Mouse (Mus musculus): Measurements from ENCODE around the gene Trim28. TPM values are rescaled to one million over a fixed set of nuclear protein-coding genes. Genes with fewer than 3 reads are reported as not detected.

Trim28 gene
- polyA plus RNA-seq, 1 experiment from 2014 or later = 184 TPM

GRCm38 (mm10) chr7:12992222-12992621 is 6.7 kb upstream of the Trim28 start:
- H3K27ac ChIP-seq (ENCODE audit: low read length) = no peak overlapping the region
- H3K36me3 ChIP-seq (ENCODE audit: control insufficient read depth, insufficient read depth, low read length) = no peaks in the 10 kb centered on the region
- no peak for ATAC-seq
- H3K9ac ChIP-seq (ENCODE audit: low read depth, low read length) = no peak overlapping the region
- H3K4me2 ChIP-seq (ENCODE audit: low read length) = no peak overlapping the region
- no peaks in the 10 kb centered on the region for H3K4me1 ChIP-seq (ENCODE audit: control insufficient read depth, insufficient read depth, low read length)
- H3K27me3 ChIP-seq (ENCODE audit: control insufficient read depth, insufficient read depth, low read depth, low read length) = no peaks in the 10 kb centered on the region
- no peaks in the 10 kb centered on the region for H3K9me3 ChIP-seq (replicated peaks; ENCODE audit: control insufficient read depth, low read length, poor library complexity, severe bottlenecking)
- H3K4me3 ChIP-seq (ENCODE audit: low read depth, low read length) = no peak overlapping the region
- 6% methylated on average over 3 of the region's 3 CpGs for WGBS

- no peaks in the 10 kb centered on the region for H3K36me3 ChIP-seq (ENCODE audit: control insufficient read depth, insufficient read depth, low read length)
- H3K27me3 ChIP-seq (ENCODE audit: control insufficient read depth, insufficient read depth, low read depth, low read length) = no peaks in the 10 kb centered on the region
- no peak for ATAC-seq
- no peaks in the 10 kb centered on the region for H3K9me3 ChIP-seq (replicated peaks; ENCODE audit: control insufficient read depth, low read length, poor library complexity, severe bottlenecking)
- H3K4me3 ChIP-seq (ENCODE audit: low read depth, low read length) = no peak overlapping the region
- no peaks in the 10 kb centered on the region for H3K4me1 ChIP-seq (ENCODE audit: control insufficient read depth, insufficient read depth, low read length)
- WGBS = 91% methylated on average over 10 of the region's 10 CpGs
- H3K9ac ChIP-seq (ENCODE audit: low read depth, low read length) = no peak overlapping the region
- no peak overlapping the region for H3K4me2 ChIP-seq (ENCODE audit: low read length)
- no peak overlapping the region for H3K27ac ChIP-seq (ENCODE audit: low read length)
These were observed 5.8 kb upstream of the Trim28 start for GRCm38 (mm10) chr7:12993148-12993547.

- Histone ChIP-seq H3K4me1 (ENCODE audit: control insufficient read depth, insufficient read depth, low read length) (no peaks in the 10 kb centered on the region), H3K27ac (ENCODE audit: low read length) (no peak overlapping the region), H3K9ac (ENCODE audit: low read depth, low read length) (no peak overlapping the region), H3K27me3 (ENCODE audit: control insufficient read depth, insufficient read depth, low read depth, low read length) (no peaks in the 10 kb centered on the region), H3K4me3 (ENCODE audit: low read depth, low read length) (no peak overlapping the region), H3K4me2 (ENCODE audit: low read length) (no peak overlapping the region), H3K9me3 (replicated peaks; ENCODE audit: control insufficient read depth, low read length, poor library complexity, severe bottlenecking) (no peaks in the 10 kb centered on the region), H3K36me3 (ENCODE audit: control insufficient read depth, insufficient read depth, low read length) (no peaks in the 10 kb centered on the region)
- no peak for ATAC-seq
These were observed 3.1 kb upstream of the Trim28 start for GRCm38 (mm10) chr7:12995862-12996261.

GRCm38 (mm10) chr7:12997230-12997629 is 1.7 kb upstream of the Trim28 start:
- no peaks in the 10 kb centered on the region for H3K4me1 ChIP-seq (ENCODE audit: control insufficient read depth, insufficient read depth, low read length)
- no peaks in the 10 kb centered on the region for H3K9me3 ChIP-seq (replicated peaks; ENCODE audit: control insufficient read depth, low read length, poor library complexity, severe bottlenecking)
- H3K4me3 ChIP-seq (ENCODE audit: low read depth, low read length) = no peak overlapping the region
- no peaks in the 10 kb centered on the region for H3K27me3 ChIP-seq (ENCODE audit: control insufficient read depth, insufficient read depth, low read depth, low read length)
- H3K9ac ChIP-seq (ENCODE audit: low read depth, low read length) = no peak overlapping the region
- no peak for ATAC-seq
- no peaks in the 10 kb centered on the region for H3K36me3 ChIP-seq (ENCODE audit: control insufficient read depth, insufficient read depth, low read length)
- no peak overlapping the region for H3K27ac ChIP-seq (ENCODE audit: low read length)
- 70% methylated on average over 5 of the region's 5 CpGs for WGBS
- H3K4me2 ChIP-seq (ENCODE audit: low read length) = no peak overlapping the region

GRCm38 (mm10) chr7:12998053-12998452 is 861 bp upstream of the Trim28 start, which contains the start of gene Slc27a5:
Slc27a5 (minus strand) TSS chr7:12998192.
- Histone ChIP-seq H3K9ac (ENCODE audit: low read depth, low read length) (no peak within 1 kb of the TSS), H3K4me2 (ENCODE audit: low read length) (no peak within 1 kb of the TSS), H3K4me3 (ENCODE audit: low read depth, low read length) (no peak within 1 kb of the TSS), H3K27me3 (ENCODE audit: control insufficient read depth, insufficient read depth, low read depth, low read length) (no peaks in the 10 kb centered on the region), H3K4me1 (ENCODE audit: control insufficient read depth, insufficient read depth, low read length) (no peaks in the 10 kb centered on the region), H3K36me3 (ENCODE audit: control insufficient read depth, insufficient read depth, low read length) (0 out of 2 replicates have a peak, but pooled peaks cover 4% of the 10 kb centered on the region), H3K9me3 (replicated peaks; ENCODE audit: control insufficient read depth, low read length, poor library complexity, severe bottlenecking) (no peaks in the 10 kb centered on the region), H3K27ac (ENCODE audit: low read length) (no peak within 1 kb of the TSS)
- ATAC-seq = no peak
- WGBS = 86% methylated on average over 5 of the region's 5 CpGs

- Histone ChIP-seq H3K9me3 (replicated peaks; ENCODE audit: control insufficient read depth, low read length, poor library complexity, severe bottlenecking) (no peaks in the 10 kb centered on the region), H3K27ac (ENCODE audit: low read length) (no peak overlapping the region), H3K27me3 (ENCODE audit: control insufficient read depth, insufficient read depth, low read depth, low read length) (no peaks in the 10 kb centered on the region), H3K4me3 (ENCODE audit: low read depth, low read length) (no peak overlapping the region), H3K4me1 (ENCODE audit: control insufficient read depth, insufficient read depth, low read length) (no peaks in the 10 kb centered on the region), H3K4me2 (ENCODE audit: low read length) (no peak overlapping the region), H3K36me3 (ENCODE audit: control insufficient read depth, insufficient read depth, low read length) (peaks cover 19% of the 10 kb centered on the region), H3K9ac (ENCODE audit: low read depth, low read length) (no peak overlapping the region)
- no peak for ATAC-seq
- WGBS = 76% methylated on average over 1 of the region's 1 CpGs
These were observed 2.7 kb downstream of the Trim28 start for GRCm38 (mm10) chr7:13001584-13001983.

- ATAC-seq = no peak
- WGBS = 75% methylated on average over 5 of the region's 5 CpGs
- no peak overlapping the region for H3K4me2 ChIP-seq (ENCODE audit: low read length)
These were observed 4.5 kb downstream of the Trim28 start for GRCm38 (mm10) chr7:13003380-13003779.

GRCm38 (mm10) chr7:13006011-13006410 is 7.1 kb downstream of the Trim28 start:
- H3K27me3 ChIP-seq (ENCODE audit: control insufficient read depth, insufficient read depth, low read depth, low read length) = no peaks in the 10 kb centered on the region
- peaks cover 20% of the 10 kb centered on the region for H3K4me1 ChIP-seq (ENCODE audit: control insufficient read depth, insufficient read depth, low read length)
- H3K9ac ChIP-seq (ENCODE audit: low read depth, low read length) = 0 out of 2 replicates have a peak overlapping the region, but pooled peaks have one; percentile 4
- peaks cover 29% of the 10 kb centered on the region for H3K36me3 ChIP-seq (ENCODE audit: control insufficient read depth, insufficient read depth, low read length)
- H3K4me2 ChIP-seq (ENCODE audit: low read length) = no peak overlapping the region
- no peak overlapping the region for H3K4me3 ChIP-seq (ENCODE audit: low read depth, low read length)
- no peak overlapping the region for H3K27ac ChIP-seq (ENCODE audit: low read length)
- no peak for ATAC-seq
- H3K9me3 ChIP-seq (replicated peaks; ENCODE audit: control insufficient read depth, low read length, poor library complexity, severe bottlenecking) = no peaks in the 10 kb centered on the region
- WGBS = 89% methylated on average over 17 of the region's 17 CpGs

More at GRCm38 (mm10) chr7:13003380-13003779, 4.5 kb downstream of the Trim28 start:
- H3K27ac ChIP-seq (ENCODE audit: low read length) = no peak overlapping the region
- peaks cover 29% of the 10 kb centered on the region for H3K36me3 ChIP-seq (ENCODE audit: control insufficient read depth, insufficient read depth, low read length)
- H3K4me1 ChIP-seq (ENCODE audit: control insufficient read depth, insufficient read depth, low read length) = peaks cover 8% of the 10 kb centered on the region
- H3K9ac ChIP-seq (ENCODE audit: low read depth, low read length) = no peak overlapping the region
- H3K27me3 ChIP-seq (ENCODE audit: control insufficient read depth, insufficient read depth, low read depth, low read length) = no peaks in the 10 kb centered on the region
- no peak overlapping the region for H3K4me3 ChIP-seq (ENCODE audit: low read depth, low read length)
- no peaks in the 10 kb centered on the region for H3K9me3 ChIP-seq (replicated peaks; ENCODE audit: control insufficient read depth, low read length, poor library complexity, severe bottlenecking)

GRCm38 (mm10) chr7:13006531-13006930 is 7.6 kb downstream of the Trim28 start:
- Histone ChIP-seq H3K27me3 (ENCODE audit: control insufficient read depth, insufficient read depth, low read depth, low read length) (no peaks in the 10 kb centered on the region), H3K4me2 (ENCODE audit: low read length) (no peak overlapping the region), H3K4me1 (ENCODE audit: control insufficient read depth, insufficient read depth, low read length) (peaks cover 20% of the 10 kb centered on the region), H3K36me3 (ENCODE audit: control insufficient read depth, insufficient read depth, low read length) (peaks cover 29% of the 10 kb centered on the region), H3K9ac (ENCODE audit: low read depth, low read length) (no peak overlapping the region), H3K4me3 (ENCODE audit: low read depth, low read length) (no peak overlapping the region), H3K27ac (ENCODE audit: low read length) (no peak overlapping the region), H3K9me3 (replicated peaks; ENCODE audit: control insufficient read depth, low read length, poor library complexity, severe bottlenecking) (no peaks in the 10 kb centered on the region)
- WGBS = 89% methylated on average over 10 of the region's 10 CpGs
- no peak for ATAC-seq

All from midbrain, embryonic 16.5 days (tissue).